Mouse (Mus musculus) limb, embryonic 13.5 days (tissue): ENCODE results near the gene Raly. TPM values are rescaled to one million over a fixed set of nuclear protein-coding genes. Genes with fewer than 3 reads are reported as not detected.
"Not testable (repeated sequence)": the region's sequence is repeated elsewhere in the genome, so short reads cannot be mapped to it uniquely, and the experiment has no call there.

ENCODE experiments used
- ATAC-seq: fragments of 200-750 bp; cut with Nextera tagmentation; 2 replicates; pipeline ENCODE4 v1.8.0; 2017; ENCODE audit warnings: low read depth, moderate number of reproducible peaks, moderate TSS enrichment; ENCODE audit not compliant: low FRiP score
- H3K27ac ChIP-seq: fragments of 300-500 bp; sonication (generic); 2 replicates; pipeline ENCODE4 v1.5.1; 2015; ENCODE audit warnings: inconsistent platforms, mild to moderate bottlenecking, moderate library complexity
- H3K27me3 ChIP-seq: fragments of 300-500 bp; sonication (generic); 2 replicates; pipeline ENCODE4 v1.6.1; 2015; ENCODE audit warnings: mild to moderate bottlenecking, inconsistent platforms
- H3K36me3 ChIP-seq: fragments of 300-500 bp; sonication (generic); 2 replicates; pipeline ENCODE4 v1.6.1; 2015; ENCODE audit warnings: inconsistent platforms, mild to moderate bottlenecking, moderate library complexity
- H3K4me1 ChIP-seq: fragments of 300-500 bp; sonication (generic); 2 replicates; pipeline ENCODE4 v1.6.1; 2015; ENCODE audit warnings: inconsistent platforms
- H3K4me2 ChIP-seq: fragments of 300-500 bp; sonication (generic); replicated peaks from 2 replicates; pipeline ENCODE4 v1.6.1; 2015; ENCODE audit warnings: inconsistent platforms, mild to moderate bottlenecking, moderate library complexity
- H3K4me3 ChIP-seq: fragments of 300-500 bp; sonication (generic); 2 replicates; pipeline ENCODE4 v1.5.1; 2015; ENCODE audit warnings: moderate library complexity, mild to moderate bottlenecking, inconsistent platforms
- H3K9ac ChIP-seq: fragments of 300-500 bp; sonication (generic); 2 replicates; pipeline ENCODE4 v1.6.1; 2015; ENCODE audit warnings: mild to moderate bottlenecking, inconsistent platforms
- H3K9me3 ChIP-seq: fragments of 300-500 bp; sonication (generic); 2 replicates; pipeline ENCODE4 v1.6.1; 2016; ENCODE audit warnings: inconsistent platforms
- WGBS: fragments of 180-500 bp; shearing (Covaris S2); methylation state at CpG from one replicate; pipeline ENCODE4 v1.1.7; 2015; 5-methylcytosine and 5-hydroxymethylcytosine counted together
- polyA plus RNA-seq: library from polyadenylated mRNA; unstranded; fragments of >200 nt; fragmentation: Nextera tagmentation; extraction: Ambion mirVana; gene quantifications from 2 replicates; pipeline ENCODE4 v1.2.1, GENCODE M21; 2015

Gene Raly
- polyA plus RNA-seq, 1 experiment from 2014 or later, result 41.7 TPM

DNA sequence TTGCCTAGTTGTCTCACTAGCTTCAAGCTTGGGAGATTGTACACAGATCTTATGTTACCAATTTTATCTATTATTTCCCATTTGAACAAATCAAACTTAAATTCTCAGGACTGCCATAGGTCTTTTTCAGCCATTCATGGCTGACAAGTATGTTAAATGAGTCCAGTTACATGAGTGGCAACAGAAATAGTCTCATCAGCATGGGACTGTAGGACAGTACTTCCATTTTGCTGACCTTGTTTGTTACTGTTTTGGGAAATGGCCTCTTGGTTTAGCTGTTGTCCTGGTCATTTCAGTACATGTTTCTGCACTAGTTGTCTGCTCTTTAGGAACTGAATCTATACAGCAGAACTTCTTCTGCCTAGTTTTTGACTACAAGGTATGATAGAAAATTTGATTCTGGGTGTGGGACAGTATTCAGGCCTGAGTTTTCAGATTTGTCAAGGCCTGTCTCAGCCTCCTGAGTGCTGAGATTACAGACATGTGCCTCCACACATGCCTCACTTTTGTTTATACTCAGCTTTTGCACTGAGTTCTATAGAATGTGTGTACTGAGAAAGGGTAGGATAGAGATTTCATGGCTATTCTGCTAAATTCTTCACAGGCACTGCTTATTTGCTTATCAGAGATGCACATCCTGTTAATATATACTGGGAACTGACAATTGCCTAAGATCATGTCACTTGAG, 79.2 kb downstream of the Raly start:
- Histone ChIP-seq H3K4me2 (no peak overlapping the region), H3K27me3 (no peaks in the 10 kb centered on the region), H3K9ac (no peak overlapping the region), H3K27ac (no peak overlapping the region), H3K9me3 (no peaks in the 10 kb centered on the region), H3K4me3 (no peak overlapping the region), H3K4me1 (no peaks in the 10 kb centered on the region), H3K36me3 (peaks cover 87% of the 10 kb centered on the region)
- ATAC-seq, result no peak

DNA sequence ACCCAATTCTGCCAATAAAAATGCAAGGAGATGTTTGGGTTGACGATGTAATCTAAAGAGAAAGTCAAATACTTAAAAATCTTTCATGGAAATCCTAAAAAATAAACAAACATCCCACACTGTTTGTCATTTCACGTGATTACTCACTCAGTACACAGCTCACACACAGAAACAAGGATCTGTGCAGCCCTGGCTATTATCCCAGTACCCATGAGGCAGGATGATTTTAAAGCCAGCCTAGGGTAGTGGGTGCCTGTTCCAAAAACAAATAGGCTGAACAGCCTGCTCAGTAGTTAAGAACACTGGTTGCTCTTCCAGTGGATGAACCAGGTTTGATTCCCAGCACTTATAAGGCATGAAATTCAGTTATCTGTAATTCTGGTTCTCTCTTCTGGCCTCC, 85.7 kb downstream of the Raly start:
- WGBS, result 86% methylated on average over 2 of the region's 2 CpGs
- Histone ChIP-seq H3K36me3 (peaks cover 66% of the 10 kb centered on the region), H3K4me3 (no peak overlapping the region), H3K4me1 (0 out of 2 replicates have a peak, but pooled peaks cover 3% of the 10 kb centered on the region), H3K27ac (no peak overlapping the region), H3K27me3 (no peaks in the 10 kb centered on the region), H3K4me2 (no peak overlapping the region), H3K9me3 (no peaks in the 10 kb centered on the region), H3K9ac (no peak overlapping the region)
- no peak for ATAC-seq

- Histone ChIP-seq H3K9ac (peak overlapping the region; percentile 94), H3K4me2 (peak overlapping the region; percentile 75), H3K4me1 (peaks cover 19% of the 10 kb centered on the region), H3K27me3 (no peaks in the 10 kb centered on the region), H3K9me3 (no peaks in the 10 kb centered on the region), H3K4me3 (peak overlapping the region; percentile 88), H3K27ac (peak overlapping the region; percentile 84; the same call in 1 of the 2 replicates), H3K36me3 (peaks cover 10% of the 10 kb centered on the region)
- WGBS, result 11% methylated on average over 2 of the region's 2 CpGs
- no peak for ATAC-seq
Measured at GRCm38 (mm10) chr2:154891585-154891984, 100.7 kb downstream of the Raly start.

DNA sequence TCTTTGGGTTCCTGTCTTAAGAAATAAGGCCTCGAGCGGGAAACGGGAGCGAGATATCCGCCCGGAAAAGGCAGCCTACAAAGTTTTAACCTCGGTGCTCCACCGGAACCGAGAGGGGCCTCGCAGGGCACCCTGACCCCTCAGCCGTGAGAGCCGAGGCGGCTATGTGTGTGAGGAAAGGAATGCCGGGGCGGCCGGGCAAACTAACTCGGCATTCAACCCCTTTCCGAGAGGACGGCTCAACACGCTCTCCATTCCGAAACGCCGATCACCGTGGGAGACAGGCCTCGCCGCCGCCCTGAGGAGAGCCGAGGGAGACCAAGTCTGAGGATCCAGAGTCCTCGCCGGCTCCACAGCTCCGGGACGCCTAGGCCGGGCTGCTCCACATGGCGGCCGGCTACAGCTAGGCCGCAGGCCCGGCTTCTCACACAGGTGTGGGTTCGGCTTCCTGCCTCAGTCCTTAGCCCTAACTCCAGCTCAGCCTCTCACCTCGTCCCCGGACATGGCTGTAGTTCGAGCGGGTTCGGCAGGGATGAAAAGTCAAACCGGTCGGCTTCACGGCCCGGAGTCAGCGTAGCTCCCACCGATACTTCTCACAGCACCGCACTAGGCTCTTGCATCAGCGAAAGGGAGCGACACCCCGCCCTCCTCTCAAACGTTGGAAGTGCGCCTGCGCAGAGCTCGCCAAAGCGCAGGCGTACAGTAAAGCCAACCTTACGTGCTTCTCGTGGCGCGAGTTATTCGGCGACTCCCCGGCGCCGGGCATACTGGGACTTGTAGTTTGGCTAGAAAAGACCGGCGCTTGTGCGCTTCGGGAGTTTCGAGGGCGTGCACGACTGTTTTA, 101.5 kb downstream of the Raly start, which contains the start of gene Eif2s2:
Eif2s2 (minus strand) TSS at position 735 of the 844 bp plus-strand sequence.
- ATAC-seq, result peak; percentile 97
- Histone ChIP-seq H3K9ac (peak within 1 kb of the TSS; percentile 94), H3K27me3 (no peaks in the 10 kb centered on the region), H3K36me3 (peaks cover 5% of the 10 kb centered on the region), H3K4me1 (peaks cover 19% of the 10 kb centered on the region), H3K4me3 (peak within 1 kb of the TSS; percentile 88), H3K27ac (peak within 1 kb of the TSS; percentile 84), H3K9me3 (no peaks in the 10 kb centered on the region), H3K4me2 (peak within 1 kb of the TSS; percentile 75)
- WGBS, result under 1% methylated on average over 75 of the region's 75 CpGs

- peak overlapping the region; percentile 66 for H3K4me2 ChIP-seq
- H3K4me3 ChIP-seq, result peak overlapping the region; percentile 88
- peak overlapping the region; percentile 94 for H3K9ac ChIP-seq
- H3K9me3 ChIP-seq, result no peaks in the 10 kb centered on the region
- H3K27ac ChIP-seq, result no peak overlapping the region
- peak; percentile 30 for ATAC-seq
- H3K4me1 ChIP-seq, result peaks cover 19% of the 10 kb centered on the region
- H3K27me3 ChIP-seq, result no peaks in the 10 kb centered on the region
- peaks cover 1% of the 10 kb centered on the region for H3K36me3 ChIP-seq
- 8% methylated on average over 12 of the region's 12 CpGs for WGBS
Measured at GRCm38 (mm10) chr2:154893045-154893385, 102.1 kb downstream of the Raly start.

- Histone ChIP-seq H3K36me3 (no peaks in the 10 kb centered on the region), H3K9ac (no peak overlapping the region), H3K4me1 (peaks cover 19% of the 10 kb centered on the region), H3K9me3 (no peaks in the 10 kb centered on the region), H3K4me2 (peak overlapping the region; percentile 66), H3K27me3 (no peaks in the 10 kb centered on the region), H3K27ac (no peak overlapping the region), H3K4me3 (peak overlapping the region; percentile 88)
- WGBS, result 65% methylated on average over 4 of the region's 4 CpGs
- no peak for ATAC-seq
Measured at GRCm38 (mm10) chr2:154893548-154893947, 102.7 kb downstream of the Raly start.

- ATAC-seq, H3K4me1 ChIP-seq, H3K9ac ChIP-seq, H3K9me3 ChIP-seq, H3K36me3 ChIP-seq, H3K27ac ChIP-seq, H3K27me3 ChIP-seq, H3K4me3 ChIP-seq, H3K4me2 ChIP-seq: not testable (repeated sequence)
- 92% methylated on average over 8 of the region's 8 CpGs for WGBS
Measured at GRCm38 (mm10) chr2:154899004-154899403, 108.1 kb downstream of the Raly start.

- not testable (repeated sequence) for H3K4me3 ChIP-seq, H3K9me3 ChIP-seq, H3K27ac ChIP-seq, H3K4me2 ChIP-seq, ATAC-seq, H3K9ac ChIP-seq, H3K36me3 ChIP-seq, H3K4me1 ChIP-seq, H3K27me3 ChIP-seq
- 82% methylated on average over 4 of the region's 4 CpGs for WGBS
Measured at GRCm38 (mm10) chr2:154899412-154899811, 108.5 kb downstream of the Raly start.

- Histone ChIP-seq H3K4me1 (no peaks in the 10 kb centered on the region), H3K9me3 (no peaks in the 10 kb centered on the region), H3K4me3 (no peak overlapping the region), H3K27ac (no peak overlapping the region), H3K4me2 (no peak overlapping the region), H3K36me3 (no peaks in the 10 kb centered on the region), H3K27me3 (no peaks in the 10 kb centered on the region), H3K9ac (no peak overlapping the region)
- no peak for ATAC-seq
- WGBS, result 77% methylated on average over 3 of the region's 3 CpGs
Measured at GRCm38 (mm10) chr2:154902111-154902510, 111.2 kb downstream of the Raly start.

DNA sequence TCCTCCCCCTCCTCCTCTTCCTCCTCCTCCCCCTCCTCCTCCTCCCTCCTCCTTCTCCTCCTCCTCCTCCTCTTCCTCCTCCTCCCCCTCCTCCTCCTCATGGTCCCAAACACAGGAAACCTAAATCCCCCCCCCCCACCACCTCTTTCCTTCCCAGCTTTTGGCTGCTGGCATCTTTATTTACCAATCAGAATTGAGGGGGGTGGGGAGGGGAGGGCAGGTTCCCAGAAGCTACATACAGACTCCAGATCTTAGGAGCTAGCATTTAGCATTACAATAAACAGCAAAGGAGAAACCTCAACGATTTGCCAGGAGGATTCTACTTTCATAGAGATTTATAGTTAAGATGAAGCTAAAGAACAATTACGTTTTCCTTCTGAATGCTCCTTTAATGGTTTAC, 114.9 kb downstream of the Raly start:
- H3K9ac ChIP-seq, result no peak overlapping the region
- no peak overlapping the region for H3K4me3 ChIP-seq
- no peak overlapping the region for H3K27ac ChIP-seq
- H3K4me2 ChIP-seq, result no peak overlapping the region
- no peaks in the 10 kb centered on the region for H3K4me1 ChIP-seq
- ATAC-seq, result no peak
- no peaks in the 10 kb centered on the region for H3K27me3 ChIP-seq
- no peaks in the 10 kb centered on the region for H3K9me3 ChIP-seq
- WGBS, result 57% methylated on average over 2 of the region's 2 CpGs
- H3K36me3 ChIP-seq, result no peaks in the 10 kb centered on the region

DNA sequence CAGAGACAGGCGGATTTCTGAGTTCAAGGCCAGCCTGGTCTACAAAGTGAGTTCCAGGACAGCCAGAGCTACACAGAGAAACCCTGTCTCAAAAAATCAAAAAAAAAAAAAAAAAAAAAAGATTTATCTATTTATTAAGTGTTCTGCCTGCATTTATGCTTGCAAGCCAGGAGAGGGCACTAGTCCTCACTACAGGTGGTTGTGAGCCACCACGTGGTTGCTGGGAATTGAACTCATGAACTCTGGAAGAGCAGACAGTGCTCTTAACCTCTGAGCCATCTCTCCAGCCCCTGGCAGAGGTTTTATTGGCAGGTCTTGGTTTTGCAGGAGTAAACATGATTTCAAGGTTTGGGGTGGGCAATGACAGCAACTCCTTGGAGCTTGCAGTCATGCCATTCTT, 117.3 kb downstream of the Raly start:
- H3K36me3 ChIP-seq, H3K27ac ChIP-seq, ATAC-seq, H3K4me3 ChIP-seq, H3K27me3 ChIP-seq, H3K9me3 ChIP-seq, H3K9ac ChIP-seq, H3K4me1 ChIP-seq, H3K4me2 ChIP-seq: not testable (repeated sequence)
- 45% methylated on average over 2 of the region's 2 CpGs for WGBS

DNA sequence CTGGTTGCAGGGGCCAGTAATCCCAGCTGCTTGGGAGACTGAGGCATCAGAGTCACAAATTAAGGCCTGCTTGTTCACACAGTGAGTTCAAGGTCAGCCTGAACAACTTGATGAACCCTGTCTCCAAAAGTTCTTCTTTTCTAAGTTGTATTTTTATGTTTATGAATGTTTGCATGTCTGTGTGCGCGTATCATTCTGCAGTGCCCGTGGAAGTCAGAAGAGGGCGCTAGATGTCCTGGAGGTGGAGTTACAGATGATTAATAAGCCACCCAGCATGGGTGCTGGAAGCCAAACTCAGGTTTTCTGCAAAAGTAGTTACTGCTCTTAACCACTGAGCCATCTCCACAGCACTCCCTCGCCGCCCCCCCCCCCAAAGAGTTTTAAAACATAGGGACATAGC, 118.9 kb downstream of the Raly start:
- H3K4me3 ChIP-seq, result no peak overlapping the region
- H3K36me3 ChIP-seq, result no peaks in the 10 kb centered on the region
- H3K4me2 ChIP-seq, result no peak overlapping the region
- no peak overlapping the region for H3K9ac ChIP-seq
- no peak overlapping the region for H3K27ac ChIP-seq
- 81% methylated on average over 6 of the region's 6 CpGs for WGBS
- H3K27me3 ChIP-seq, result 0 out of 2 replicates have a peak, but pooled peaks cover 3% of the 10 kb centered on the region
- ATAC-seq, result no peak
- no peaks in the 10 kb centered on the region for H3K9me3 ChIP-seq
- no peaks in the 10 kb centered on the region for H3K4me1 ChIP-seq
